In the genomic region with DNA sequence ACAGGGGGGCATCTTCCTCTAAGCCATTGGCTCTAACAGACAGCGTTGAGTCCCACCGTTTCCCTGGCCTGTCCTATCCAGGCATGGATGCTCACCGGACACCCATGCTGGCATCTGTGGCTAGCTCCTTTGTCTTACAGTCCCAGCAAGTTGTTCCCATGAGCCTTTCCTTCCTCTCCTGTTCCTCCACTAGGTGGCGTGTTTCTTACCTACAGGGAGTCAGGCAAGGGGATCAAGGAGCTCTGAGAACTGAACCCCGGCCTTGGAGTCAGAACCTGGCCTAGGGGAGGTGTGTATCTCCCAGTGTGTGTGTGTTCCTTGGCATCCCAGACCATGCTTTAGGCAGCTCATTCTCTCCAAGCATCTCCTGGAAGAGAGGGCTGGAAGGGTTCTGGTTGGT, we compare ENCODE assay signal across 8 mouse cellular contexts. TPM values are rescaled to one million over a fixed set of nuclear protein-coding genes. Genes with fewer than 3 reads are reported as not detected.
DNase-seq lines count a peak whose midpoint lies in the region; ATAC-seq and TF ChIP-seq lines count a peak whose summit lies in the region.
"Had no signal": no experiment of that assay in that cellular context is flagged by ENCODE, and none has a peak within 500 bp of the region (broad histone marks: within the 10 kb centered on the region; RNA-seq: fewer than 3 reads in every experiment).

No protein-coding gene starts in this region.

- peaks cover 9 to 10% of the 10 kb centered on the region in 2 experiments; a peak in 3 of 4 replicates for H3K4me1 ChIP-seq in liver, embryonic 14.5 days (replicated peaks; ENCODE audit: control insufficient read depth in 2 of 2, insufficient read depth in 2 of 2, low read length in 1 of 2)

- intact Hi-C loops in left cerebral cortex, postnatal 25 days (cut with DNase I): loop anchor here (5.0 kb wide), 1 partner anchor 53 kb away; no protein-coding TSS in a partner anchor
- intact Hi-C loops in left cerebral cortex, postnatal 10 days (cut with DNase I): loop anchor here (5.0 kb wide), 1 partner anchor 53 kb away; no protein-coding TSS in a partner anchor

- TF ChIP-seq EP300 in liver, embryonic 14.5 days (IDR thresholded peaks at IDR 0.05; ENCODE audit: low read depth): no peak

- H3K36me3 ChIP-seq in liver, embryonic 14.5 days (replicated peaks; ENCODE audit: control insufficient read depth, insufficient read depth, low read depth): no peaks in the 10 kb centered on the region

- ATAC-seq in liver, embryonic 14.5 days (ENCODE audit: insufficient read depth): no peak

- TF ChIP-seq CTCF in liver, embryonic 14.5 days (IDR thresholded peaks at IDR 0.05; ENCODE audit: low read depth): peak; percentile 85

- peaks cover 5% of the 10 kb centered on the region; the same call in 1 of the 2 replicates for H3K27me3 ChIP-seq in liver, embryonic 14.5 days (ENCODE audit: control insufficient read depth, insufficient read depth, low read length)

- H3K4me2 ChIP-seq in liver, embryonic 14.5 days (ENCODE audit: low read depth): no peak overlapping the region

- WGBS in liver, embryonic 14.5 days (ENCODE audit: insufficient replicate concordance): 11% methylated on average over 5 of the region's 5 CpGs

- H3K4me3 ChIP-seq in liver, embryonic 14.5 days (ENCODE audit: insufficient read depth in 1 of 2, low read depth in 2 of 2, low read length in 2 of 2): no peak overlapping the region

- peak; percentile 13 to 37 for DNase-seq in left cerebral cortex, postnatal 25 days (ENCODE audit: low spot score in 2 of 2)
- DNase-seq in left cerebral cortex, postnatal 10 days (ENCODE audit: extremely low spot score in 1 of 2, low spot score in 2 of 2): no peak
- DNase-seq in Muller cell, postnatal 12 days (ENCODE audit: inconsistent ontology term): peak; percentile 29
- peak; percentile 62 to 64 for DNase-seq in cerebellum, adult 18-20 months
- DNase-seq in liver, embryonic 14.5 days (ENCODE audit: low read depth in 3 of 3, low spot score in 3 of 3): peak; percentile 36 to 47 (median 37)
- no peak for DNase-seq in urinary bladder, postnatal 14 days (ENCODE audit: low spot score)
- no peak for DNase-seq in urinary bladder, postnatal 25 days (ENCODE audit: low spot score)

- no peak overlapping the region for H3K9ac ChIP-seq in liver, embryonic 14.5 days (replicated peaks)

- H3K27ac ChIP-seq in liver, embryonic 14.5 days: no peak overlapping the region
- H3K27ac ChIP-seq: macrophage had no signal

- H3K9me3 ChIP-seq in liver, embryonic 14.5 days (ENCODE audit: control insufficient read depth, low read length): no peaks in the 10 kb centered on the region

RNA-seq across cellular contexts. Expression of gene Epha8, which starts 27.7 kb away (rescaled TPM):
- 1 to 10 TPM; 3.9 to 6.5 TPM for total RNA-seq in left cerebral cortex, postnatal 25 days (2021)
- 10 to 100 TPM; 13.5 to 15.0 TPM for total RNA-seq in left cerebral cortex, postnatal 10 days (2021)
- polyA plus RNA-seq in liver, embryonic 14.5 days (2012; rRNA removed): 0.25 and 0.28 TPM in 2 replicates
- 0.04 and 0.08 TPM in 2 replicates for polyA plus RNA-seq in liver, embryonic 14.5 days (2014; fragmentation: Nextera tagmentation; extraction: Ambion mirVana)
- polyA plus RNA-seq: macrophage had no signal

RNA-seq across cellular contexts. Expression of gene C1qa, which starts 30.3 kb away (rescaled TPM):
- 10 to 100 TPM; 51.2 to 54.2 TPM for total RNA-seq in left cerebral cortex, postnatal 25 days (2021)
- total RNA-seq in left cerebral cortex, postnatal 10 days (2021): 10 to 100 TPM; 29.6 to 38.8 TPM
- 23.8 and 26.4 TPM in 2 replicates for polyA plus RNA-seq in liver, embryonic 14.5 days (2012; rRNA removed)
- 40.9 and 41.0 TPM in 2 replicates for polyA plus RNA-seq in liver, embryonic 14.5 days (2014; fragmentation: Nextera tagmentation; extraction: Ambion mirVana)

RNA-seq across cellular contexts. Expression of gene C1qc, which starts 36.1 kb away (rescaled TPM):
- total RNA-seq in left cerebral cortex, postnatal 25 days (2021): 10 to 100 TPM; 38.3 to 44.1 TPM
- 10 to 100 TPM; 30.0 to 36.2 TPM for total RNA-seq in left cerebral cortex, postnatal 10 days (2021)
- polyA plus RNA-seq in liver, embryonic 14.5 days (2012; rRNA removed): 34.1 and 37.4 TPM in 2 replicates
- 46.5 and 50.2 TPM in 2 replicates for polyA plus RNA-seq in liver, embryonic 14.5 days (2014; fragmentation: Nextera tagmentation; extraction: Ambion mirVana)

RNA-seq across cellular contexts. Expression of gene C1qb, which starts 42.9 kb away (rescaled TPM):
- total RNA-seq in left cerebral cortex, postnatal 25 days (2021): 10 to 100 TPM; 56.6 to 61.3 TPM
- 10 to 100 TPM; 32.0 to 36.7 TPM for total RNA-seq in left cerebral cortex, postnatal 10 days (2021)
- 57.9 and 67.0 TPM in 2 replicates for polyA plus RNA-seq in liver, embryonic 14.5 days (2012; rRNA removed)
- polyA plus RNA-seq in liver, embryonic 14.5 days (2014; fragmentation: Nextera tagmentation; extraction: Ambion mirVana): 96.9 and 100 TPM in 2 replicates

Comparison
In these comparisons a context has a peak if more than half of its experiments do, and no peak if none do; other contexts are left out.
1. DNase-seq: peak in left cerebral cortex, postnatal 25 days (2 of 2), Muller cell, postnatal 12 days (single experiment), cerebellum, adult 18-20 months (2 of 2) and liver, embryonic 14.5 days (3 of 3); none in left cerebral cortex, postnatal 10 days (0 of 2), urinary bladder, postnatal 14 days (single experiment) and urinary bladder, postnatal 25 days (single experiment).